Mouse (Mus musculus): ENCODE measurements around the gene Trim33.

GRCm38 (mm10) chr3:103246627-103247260 is 32.3 kb upstream of the Trim33 start:
- TF ChIP-seq CTCF (IDR thresholded peaks at IDR 0.05 in 2 of 3, conservative IDR thresholded peaks at IDR 0.05 in 1 of 3; ENCODE audit: control insufficient read depth in 1 of 3, insufficient read depth in 1 of 3, low read depth in 2 of 3, low read length in 3 of 3, poor library complexity in 1 of 3, severe bottlenecking in 1 of 3) = no peak
- no peak for TF ChIP-seq SMC3 (IDR thresholded peaks at IDR 0.05; ENCODE audit: low read depth, low read length)
- TF ChIP-seq USF2 (IDR thresholded peaks at IDR 0.05; ENCODE audit: borderline replicate concordance in 1 of 2, insufficient read depth in 1 of 2, low read depth in 1 of 2, low read length in 2 of 2) = no peak
- TF ChIP-seq HCFC1 (IDR thresholded peaks at IDR 0.05; ENCODE audit: low read depth, low read length) = no peak
- TF ChIP-seq GATA1 (IDR thresholded peaks at IDR 0.05; ENCODE audit: low read depth, low read length) = no peak
- no peak for TF ChIP-seq CHD2 (IDR thresholded peaks at IDR 0.05; ENCODE audit: low read length)
- no peak for TF ChIP-seq ZMIZ1 (IDR thresholded peaks at IDR 0.05; ENCODE audit: low read depth, low read length)
- TF ChIP-seq EP300 (IDR thresholded peaks at IDR 0.05; ENCODE audit: low read depth in 1 of 2, low read length in 2 of 2) = no peak
- no peak for TF ChIP-seq POLR2A (IDR thresholded peaks at IDR 0.05; ENCODE audit: control insufficient read depth in 1 of 2, insufficient read depth in 1 of 2, low read depth in 1 of 2, low read length in 2 of 2, poor library complexity in 1 of 2)
- TF ChIP-seq JUND (IDR thresholded peaks at IDR 0.05; ENCODE audit: low read depth, low read length) = no peak

All from MEL (cell line).